Mouse (Mus musculus): ENCODE results near the gene Gata5.

DNA sequence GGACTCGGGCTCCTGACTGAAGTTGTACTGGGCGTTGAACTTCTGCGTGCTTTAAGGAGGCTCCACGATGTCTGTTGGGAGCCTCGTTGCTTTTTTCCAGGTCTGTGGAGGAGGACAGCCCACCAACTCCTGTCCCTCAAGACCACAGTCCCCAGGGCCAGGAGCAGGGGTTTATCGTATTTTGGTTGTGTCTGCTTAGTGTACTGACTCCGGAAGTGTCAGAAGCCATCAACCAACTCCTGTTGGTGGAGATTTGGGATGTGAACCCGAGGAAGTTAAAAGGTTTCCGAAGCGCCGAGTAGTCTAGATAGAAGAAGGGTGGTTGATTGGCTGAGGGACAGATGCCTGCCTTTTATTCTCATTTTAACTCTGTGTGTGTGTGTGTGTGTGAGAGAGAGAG is 5.4 kb upstream of the Gata5 start:
- TF ChIP-seq ZNF384 (IDR thresholded peaks at IDR 0.05; ENCODE audit: low read depth, low read length) = no peak
- TF ChIP-seq ZC3H11A (IDR thresholded peaks at IDR 0.05; ENCODE audit: borderline replicate concordance, low read depth, low read length) = no peak
- no peak for TF ChIP-seq MAFK (IDR thresholded peaks at IDR 0.05; ENCODE audit: insufficient read depth, low read depth, low read length)
- TF ChIP-seq HCFC1 (IDR thresholded peaks at IDR 0.05; ENCODE audit: borderline replicate concordance, insufficient read depth, low read length) = no peak
- TF ChIP-seq CHD2 (IDR thresholded peaks at IDR 0.05; ENCODE audit: low read depth, low read length) = no peak
